Mouse (Mus musculus): ENCODE measurements around the gene Deup1. TPM values are rescaled to one million over a fixed set of nuclear protein-coding genes. Genes with fewer than 3 reads are reported as not detected.

Deup1 gene
- 0.16 TPM for polyA plus RNA-seq (2014; fragmentation: Illumina TruSeq; extraction: RNeasy Lipid Tissue Mini Kit (QIAGEN cat#74804); ENCODE audit: low read depth, low replicate concordance)

DNA sequence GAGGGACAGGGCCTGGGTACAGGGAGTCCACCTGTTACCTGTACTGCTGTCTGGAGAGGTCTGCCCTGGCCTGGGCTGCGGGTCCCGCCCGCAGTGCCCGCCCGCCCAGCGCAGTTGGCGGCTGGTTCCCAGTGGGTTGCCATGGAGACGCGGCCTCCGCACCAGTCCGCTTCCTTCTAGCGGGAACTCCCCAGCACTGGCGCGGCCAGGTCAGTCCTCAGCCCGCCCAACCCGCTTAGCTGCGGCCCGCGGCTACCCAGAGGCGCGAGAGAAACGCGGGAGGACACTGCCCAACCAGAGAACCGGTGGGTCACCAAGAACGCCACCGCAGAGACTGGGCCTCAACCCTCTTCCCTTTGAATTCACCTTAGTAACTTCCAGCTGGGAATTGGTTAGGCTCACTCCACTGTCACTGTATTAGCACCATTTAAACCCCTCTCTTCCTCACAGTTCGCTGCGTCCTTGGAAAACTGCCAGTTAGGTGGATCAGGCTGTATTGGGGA, at the start of gene Deup1:
TSS of gene Deup1 (minus strand) at position 149 of the 503 bp plus-strand sequence.

Other genes with a start within 250 kb of the Deup1 start
- 6.3 TPM for gene Smco4, start 134.5 kb downstream of the Deup1 start, polyA plus RNA-seq (2014; fragmentation: Illumina TruSeq; extraction: RNeasy Lipid Tissue Mini Kit (QIAGEN cat#74804); ENCODE audit: low read depth, low replicate concordance)
- gene Slc36a4, start 81.8 kb upstream of the Deup1 start, polyA plus RNA-seq (2014; fragmentation: Illumina TruSeq; extraction: RNeasy Lipid Tissue Mini Kit (QIAGEN cat#74804); ENCODE audit: low read depth, low replicate concordance): 14.9 TPM
- gene Mtnr1b, start 246.6 kb upstream of the Deup1 start, polyA plus RNA-seq (2014; fragmentation: Illumina TruSeq; extraction: RNeasy Lipid Tissue Mini Kit (QIAGEN cat#74804); ENCODE audit: low read depth, low replicate concordance): not detected